Mouse (Mus musculus): ENCODE data around the gene Myom1.
A peak's percentile ranks its signal among the peaks of the same experiment; 100 is the strongest.

Gene Myom1

GRCm38 (mm10) chr17:71056405-71056804 lies 54.0 kb downstream of the Myom1 start:
- DNase-seq (ENCODE audit: low read depth, low spot score): no peak

- DNase-seq (ENCODE audit: low read depth, low spot score): no peak
Measured at GRCm38 (mm10) chr17:71057758-71058157, 55.3 kb downstream of the Myom1 start.

GRCm38 (mm10) chr17:71059213-71059612 lies 56.8 kb downstream of the Myom1 start:
- DNase-seq (ENCODE audit: low read depth, low spot score): no peak

GRCm38 (mm10) chr17:71062049-71062560 lies 59.7 kb downstream of the Myom1 start:
- DNase-seq (ENCODE audit: low read depth, low spot score): no peak

DNA sequence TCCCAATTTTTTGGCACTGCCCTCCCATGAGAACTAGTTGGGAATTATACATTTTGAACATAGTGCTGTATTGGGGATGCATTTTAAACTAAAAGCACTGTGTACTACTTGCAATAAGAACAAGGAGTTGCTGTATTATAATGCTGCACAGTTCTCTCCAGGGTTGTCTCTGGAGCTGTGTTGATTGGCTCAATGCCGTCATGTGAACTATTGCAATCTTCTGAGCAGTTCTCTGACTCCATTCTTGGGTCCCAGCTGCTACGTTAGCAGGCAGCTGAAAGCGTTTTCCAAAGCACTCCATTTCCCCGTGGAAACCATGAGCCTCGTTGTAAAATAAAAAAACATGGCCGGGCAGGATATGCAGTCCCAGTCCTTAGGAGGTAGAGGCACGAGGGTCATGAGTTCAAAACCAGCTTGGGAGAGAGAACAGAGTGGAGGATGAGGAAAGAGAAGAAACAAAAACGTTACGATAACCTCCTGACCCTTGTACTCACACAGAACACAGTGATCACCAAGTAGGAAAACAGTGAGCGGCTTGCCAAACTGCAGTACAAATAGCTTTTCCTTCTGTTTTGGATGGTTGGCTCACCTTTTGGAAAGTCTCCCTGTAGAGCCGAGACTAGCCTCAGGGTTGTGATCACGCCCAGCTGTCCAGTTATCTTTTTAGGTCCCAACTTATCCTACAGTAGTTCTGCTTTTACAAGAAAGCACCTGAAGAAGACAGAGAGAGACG lies 60.6 kb downstream of the Myom1 start:
- no peak for DNase-seq (ENCODE audit: low read depth, low spot score)

- peak; percentile 47 for DNase-seq (ENCODE audit: low read depth, low spot score)
Measured at GRCm38 (mm10) chr17:71064463-71065014, 62.1 kb downstream of the Myom1 start.

- DNase-seq (ENCODE audit: low read depth, low spot score): no peak
Measured at GRCm38 (mm10) chr17:71065127-71065526, 62.7 kb downstream of the Myom1 start.

DNA sequence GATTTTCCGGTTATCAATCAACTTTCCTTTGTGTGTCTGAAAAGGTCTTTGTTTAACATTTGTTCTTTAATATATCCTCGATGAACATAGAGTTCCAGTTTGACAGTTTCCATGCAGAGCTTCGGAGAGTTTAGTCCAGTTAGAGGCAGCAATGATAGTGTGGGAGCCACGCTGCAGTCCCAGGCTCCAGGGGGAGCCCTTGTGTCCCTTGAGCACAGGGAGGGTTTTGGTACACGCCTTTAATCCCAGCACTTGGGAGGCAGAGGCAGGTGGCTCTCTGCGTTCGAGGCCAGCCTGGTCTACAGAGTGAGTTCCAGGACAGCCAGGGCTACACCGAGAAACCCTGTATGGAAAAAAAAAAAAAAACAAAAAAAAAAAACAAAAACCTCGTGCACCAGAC lies 66.7 kb downstream of the Myom1 start:
- DNase-seq (ENCODE audit: low read depth, low spot score): peak; percentile 28

GRCm38 (mm10) chr17:71071958-71072357 lies 69.5 kb downstream of the Myom1 start:
- DNase-seq (ENCODE audit: low read depth, low spot score): no peak

DNA sequence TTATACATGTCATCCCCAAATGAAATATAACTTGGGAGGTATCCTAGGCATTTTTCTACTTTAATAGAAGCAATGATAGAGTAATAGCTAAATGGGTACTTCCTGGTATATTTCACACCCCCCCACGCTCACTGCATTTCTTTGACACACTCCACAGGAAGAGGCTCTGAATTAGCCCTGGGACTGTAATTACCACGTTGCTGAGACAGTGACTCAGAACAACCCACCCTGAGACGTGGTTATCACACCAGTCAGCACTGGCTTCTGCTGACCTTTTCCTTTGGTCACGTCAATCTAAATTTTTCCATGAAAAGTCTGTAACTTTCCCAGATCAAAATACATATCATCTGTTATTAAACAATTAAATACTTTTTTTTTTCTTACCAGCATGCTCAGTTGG lies 72.0 kb downstream of the Myom1 start:
- no peak for DNase-seq (ENCODE audit: low read depth, low spot score)

DNA sequence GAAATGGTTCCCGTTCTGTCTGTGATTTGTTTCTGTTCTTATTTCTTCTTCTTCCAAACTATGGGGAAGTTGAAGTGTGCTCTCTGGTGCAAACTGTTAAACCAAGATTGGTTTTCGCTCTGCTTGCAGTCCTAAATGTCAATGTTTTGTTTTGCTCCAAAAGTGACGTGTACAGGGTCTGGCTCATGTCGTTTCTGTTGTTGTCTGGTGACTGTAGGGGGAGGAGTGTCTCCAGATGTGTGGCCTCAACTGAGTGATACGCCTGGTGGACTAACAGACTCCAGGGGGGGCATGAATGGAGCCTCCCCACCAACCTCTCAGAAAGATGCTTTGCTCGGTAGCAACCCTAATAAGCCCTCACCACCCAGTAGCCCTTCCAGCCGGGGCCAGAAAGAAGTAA lies 79.6 kb downstream of the Myom1 start:
- no peak for DNase-seq (ENCODE audit: low read depth, low spot score)

GRCm38 (mm10) chr17:71086969-71087368 lies 84.5 kb downstream of the Myom1 start:
- DNase-seq (ENCODE audit: low read depth, low spot score): no peak

DNA sequence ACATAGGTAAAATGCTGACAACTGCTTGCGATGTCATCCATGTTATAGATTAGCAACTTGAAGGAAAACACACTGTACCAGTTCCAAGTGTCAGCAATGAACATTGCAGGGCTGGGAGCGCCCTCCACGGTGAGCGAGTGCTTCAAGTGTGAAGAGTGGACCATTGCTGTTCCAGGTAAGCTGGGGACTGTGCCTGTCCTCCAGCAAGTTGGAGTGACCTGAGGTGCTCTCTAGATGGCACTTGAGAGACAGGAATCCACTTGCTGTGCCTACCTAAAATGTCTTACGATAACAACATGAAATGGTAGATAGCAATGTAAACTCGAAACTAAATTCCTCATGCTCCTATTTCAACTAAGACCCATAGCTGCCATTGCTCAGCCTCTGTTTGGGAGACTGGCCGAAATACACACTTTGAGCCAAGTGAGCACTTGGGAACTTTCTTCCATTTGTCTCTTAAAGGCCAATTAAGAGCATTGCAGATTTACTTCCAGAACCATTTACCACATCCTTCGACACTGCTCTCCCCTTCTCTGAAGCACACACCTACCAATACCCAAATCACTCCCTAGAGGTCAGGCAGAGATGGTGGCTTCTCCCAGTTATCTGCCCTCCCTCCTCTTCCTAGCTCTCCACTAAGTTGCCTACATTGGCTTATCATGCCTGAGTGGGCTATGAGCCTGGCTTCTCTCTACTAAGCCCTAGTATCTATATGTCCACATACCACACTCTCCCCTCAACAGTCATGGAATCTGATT lies 85.1 kb downstream of the Myom1 start:
- no peak for DNase-seq (ENCODE audit: low read depth, low spot score)

- no peak for DNase-seq (ENCODE audit: low read depth, low spot score)
Measured at GRCm38 (mm10) chr17:71088154-71088521, 85.7 kb downstream of the Myom1 start.

- no peak for DNase-seq (ENCODE audit: low read depth, low spot score)
Measured at GRCm38 (mm10) chr17:71088991-71089434, 86.6 kb downstream of the Myom1 start.

GRCm38 (mm10) chr17:71089781-71090480 lies 87.5 kb downstream of the Myom1 start:
- no peak for DNase-seq (ENCODE audit: low read depth, low spot score)

DNA sequence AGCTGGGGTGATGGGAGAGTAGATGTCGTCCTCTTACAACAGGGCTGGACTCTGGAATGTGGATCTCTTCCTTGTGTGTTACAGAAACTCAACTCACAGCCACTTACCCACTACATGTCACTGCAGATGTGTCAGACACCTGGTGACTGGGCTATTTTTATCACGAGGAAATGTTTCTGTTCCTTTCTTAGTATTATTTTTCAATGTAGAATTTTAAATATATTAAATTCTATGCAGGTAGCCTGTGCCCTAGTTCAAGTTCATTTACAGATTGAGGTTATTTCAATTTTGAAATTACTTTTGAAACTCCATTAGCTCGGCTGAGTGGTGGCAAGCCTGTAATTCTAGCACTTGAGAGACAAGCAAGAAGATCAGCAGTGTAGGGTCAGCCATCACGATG lies 88.6 kb downstream of the Myom1 start:
- DNase-seq (ENCODE audit: low read depth, low spot score): no peak

- no peak for DNase-seq (ENCODE audit: low read depth, low spot score)
Measured at GRCm38 (mm10) chr17:71092341-71092740, 89.9 kb downstream of the Myom1 start.

- no peak for DNase-seq (ENCODE audit: low read depth, low spot score)
Measured at GRCm38 (mm10) chr17:71093793-71094192, 91.4 kb downstream of the Myom1 start.

GRCm38 (mm10) chr17:71094438-71094837 lies 92.0 kb downstream of the Myom1 start:
- peak; percentile 41 for DNase-seq (ENCODE audit: low read depth, low spot score)

DNA sequence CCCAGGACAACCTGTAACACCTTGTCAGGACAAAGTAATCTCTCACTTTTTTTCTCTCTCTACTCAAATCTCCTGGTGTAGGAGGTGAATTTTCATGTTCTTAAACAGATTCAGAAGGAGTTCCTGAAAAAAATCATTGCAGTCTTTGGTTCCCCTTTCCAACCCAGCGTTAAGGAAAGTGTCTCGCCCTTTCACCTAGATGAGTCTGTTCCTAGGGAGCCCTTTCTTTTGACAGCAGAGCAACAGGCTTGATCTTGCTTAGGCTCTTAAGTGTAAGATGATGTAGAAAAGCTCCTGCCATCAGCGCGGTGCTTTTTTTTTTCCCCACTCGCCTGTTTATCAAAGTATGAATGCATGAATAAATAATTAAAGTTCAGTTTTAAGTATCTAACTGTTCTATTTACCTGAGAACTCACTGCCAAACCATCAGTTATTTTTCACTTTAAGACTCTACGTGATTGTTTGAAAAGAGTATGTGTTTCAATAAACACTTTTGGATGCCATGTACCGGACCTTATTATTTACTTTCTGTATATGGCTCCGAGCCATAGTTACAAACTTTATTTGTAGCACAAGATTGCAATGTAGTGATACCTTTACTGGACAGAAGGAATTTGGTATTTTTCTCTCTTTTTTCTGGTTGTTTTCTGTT lies 94.2 kb downstream of the Myom1 start:
- DNase-seq (ENCODE audit: low read depth, low spot score): no peak

Measured in R1 (cell line).